Mouse (Mus musculus): ENCODE measurements around the gene Arsg.

DNA sequence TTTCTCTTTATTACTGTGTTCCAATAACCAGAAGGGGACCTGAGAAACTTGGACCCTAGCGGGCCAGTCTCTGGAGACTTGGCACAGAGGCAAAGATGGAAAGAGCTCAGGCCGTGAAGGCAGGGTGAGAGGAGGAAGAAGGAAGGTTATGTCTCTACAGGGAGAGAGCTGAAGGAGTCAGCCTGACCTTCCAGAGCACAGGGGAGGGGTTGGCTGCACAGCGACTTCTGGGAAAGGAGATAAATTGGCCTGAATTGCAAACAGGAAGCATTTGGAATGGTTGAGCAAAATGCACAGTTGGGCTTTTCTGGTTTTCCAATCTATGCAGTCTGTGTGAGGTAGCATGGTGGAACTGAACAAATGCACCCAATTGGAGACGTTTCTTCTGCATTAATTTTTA, 143.6 kb downstream of the Arsg start:
- TF ChIP-seq CTCF (IDR thresholded peaks at IDR 0.05; ENCODE audit: insufficient read depth, low read length) (no peak), POLR2A (IDR thresholded peaks at IDR 0.05; ENCODE audit: borderline replicate concordance, extremely low read depth, low read depth, low read length) (no peak)
